Mouse (Mus musculus) kidney, postnatal 36 days (tissue): ENCODE results near the gene Hinfp.
"Not testable (repeated sequence)": the region's sequence is repeated elsewhere in the genome, so short reads cannot be mapped to it uniquely, and the experiment has no call there.

Source experiments
- DNase-seq, 2 experiments: peaks; one replicate each; pipeline ENCODE4 v3.0.0; 2021 to 2022; ENCODE audit warnings: mixed read lengths in 2 of 2

Gene Hinfp

DNA sequence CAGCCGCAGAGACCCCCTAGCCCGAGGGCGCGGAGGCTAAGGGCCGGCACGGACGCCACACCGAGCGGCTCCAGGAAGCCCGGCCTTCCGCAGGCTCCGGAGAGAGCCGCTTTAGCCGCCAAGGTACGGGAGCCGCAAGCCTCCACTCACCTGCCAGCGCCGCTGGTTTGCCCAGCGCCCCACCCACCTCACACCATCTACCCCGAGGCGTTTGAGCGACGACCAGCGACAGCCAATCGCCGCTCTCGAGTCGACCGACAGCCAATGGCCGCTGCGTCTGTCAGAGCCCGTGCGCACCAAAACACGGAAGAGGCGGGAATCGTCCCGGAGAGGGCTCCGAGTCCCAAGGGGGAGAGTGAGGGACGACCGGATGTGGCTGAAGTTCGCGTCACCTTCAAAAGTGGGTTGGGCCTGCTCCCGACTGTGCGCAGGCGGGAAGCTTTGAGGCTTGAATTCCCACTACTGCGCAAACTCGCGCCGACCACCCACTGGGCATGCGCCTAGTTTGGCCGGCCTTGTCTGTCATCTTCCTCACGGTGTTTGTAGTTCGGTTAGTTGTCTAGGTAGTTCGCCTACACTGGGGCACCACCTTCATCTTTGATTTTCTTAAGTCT lies at the start of gene Hinfp:
TSS of gene Hinfp (minus strand) at position 206 of the 614 bp plus-strand sequence.
- DNase-seq = peak; percentile 98 to 99

DNA sequence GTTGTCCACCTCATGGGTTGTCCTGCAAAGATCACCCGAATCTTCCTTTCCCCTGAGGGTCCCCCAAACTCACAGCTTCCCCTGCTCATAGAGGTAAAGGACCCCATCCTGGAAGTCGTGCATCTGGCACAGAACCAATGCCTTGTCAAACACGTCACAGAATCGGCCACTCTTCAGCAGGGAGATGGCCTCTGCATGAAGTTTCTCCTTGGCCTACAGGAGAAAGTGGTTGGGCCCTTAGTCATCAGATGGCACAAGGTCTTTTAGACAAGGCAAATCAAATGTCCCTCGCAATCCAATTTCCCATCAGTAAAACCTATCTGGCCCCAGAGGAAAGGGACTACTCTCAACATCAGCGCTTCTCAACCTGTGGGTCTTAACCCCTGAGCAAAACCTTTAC lies 47.7 kb upstream of the Hinfp start:
- DNase-seq = no peak

DNA sequence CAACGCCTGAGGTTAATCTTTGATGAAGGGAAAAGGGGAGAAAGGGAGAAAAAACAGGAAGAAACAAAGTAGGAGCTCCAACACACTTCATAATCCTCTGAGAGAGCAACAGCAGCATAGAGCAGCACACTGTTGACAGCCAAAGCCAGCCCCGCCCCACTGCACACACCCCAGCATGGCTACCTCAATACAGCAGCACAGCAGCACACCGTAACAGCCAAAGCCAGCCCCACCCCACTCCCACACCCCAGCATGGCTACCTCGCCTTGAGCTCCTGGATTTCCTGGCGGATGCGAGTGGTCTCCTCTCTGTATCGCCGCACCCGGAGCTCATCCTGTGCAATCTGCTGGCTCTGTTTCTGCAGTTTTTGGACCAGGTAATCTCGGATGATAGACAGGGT lies 46.9 kb upstream of the Hinfp start:
- no peak for DNase-seq

DNA sequence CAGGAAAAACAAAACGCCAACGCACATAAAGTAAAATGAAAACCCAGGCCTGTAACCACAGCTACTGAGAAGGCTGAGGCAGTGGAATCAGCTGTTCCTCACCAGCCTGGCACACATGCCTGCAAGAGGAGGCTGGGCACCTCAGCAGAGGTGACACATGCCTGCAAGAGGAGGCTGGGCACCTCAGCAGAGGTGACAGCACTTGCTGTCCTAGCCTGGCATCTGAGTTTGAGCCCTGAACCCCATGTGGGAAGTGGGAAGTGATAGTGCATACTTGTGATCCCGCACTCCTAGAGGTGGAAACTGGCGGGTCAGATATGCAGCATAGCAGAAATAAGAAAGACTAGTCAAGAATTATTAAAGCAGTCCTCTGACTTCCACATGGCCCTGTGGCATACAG lies 45.9 kb upstream of the Hinfp start:
- DNase-seq = no peak

DNA sequence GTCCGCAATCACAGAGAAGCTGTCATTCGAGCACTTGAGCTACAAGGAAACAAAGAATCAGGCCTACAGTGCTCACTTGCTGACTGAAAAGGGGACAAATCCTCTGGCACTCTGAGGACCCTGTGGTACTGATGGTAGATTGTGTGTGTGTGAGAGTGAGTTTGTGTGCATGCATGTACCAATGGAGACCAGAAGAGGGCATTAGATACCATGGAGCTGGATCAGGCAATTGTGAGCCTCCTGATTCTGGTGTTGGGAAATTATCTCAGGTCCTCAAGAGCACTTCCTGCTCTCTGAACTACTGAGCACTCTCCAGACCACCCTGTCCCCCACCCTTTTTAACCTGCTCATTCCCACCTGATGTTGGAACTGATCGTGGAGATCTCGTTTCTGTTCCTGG lies 43.1 kb upstream of the Hinfp start:
- no peak for DNase-seq

DNA sequence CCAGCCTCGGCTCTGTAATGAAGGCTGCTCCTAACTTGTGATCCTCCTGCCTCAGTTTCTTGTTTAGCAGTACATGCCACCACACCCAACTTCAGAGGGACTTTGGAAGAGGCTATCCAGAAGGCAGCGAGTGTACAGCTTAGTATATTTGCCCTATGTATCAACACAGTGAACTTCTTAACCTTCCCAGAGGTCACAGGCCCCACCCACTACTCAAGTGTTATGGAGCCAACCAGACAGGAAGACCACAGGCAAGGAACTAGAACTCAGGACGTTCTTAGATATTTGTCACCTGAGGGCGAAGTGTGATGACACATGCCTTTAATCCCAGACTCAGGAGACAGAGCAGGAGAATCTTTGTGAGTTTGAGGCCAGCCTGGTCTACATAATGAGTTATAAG lies 42.1 kb upstream of the Hinfp start:
- no peak for DNase-seq

DNA sequence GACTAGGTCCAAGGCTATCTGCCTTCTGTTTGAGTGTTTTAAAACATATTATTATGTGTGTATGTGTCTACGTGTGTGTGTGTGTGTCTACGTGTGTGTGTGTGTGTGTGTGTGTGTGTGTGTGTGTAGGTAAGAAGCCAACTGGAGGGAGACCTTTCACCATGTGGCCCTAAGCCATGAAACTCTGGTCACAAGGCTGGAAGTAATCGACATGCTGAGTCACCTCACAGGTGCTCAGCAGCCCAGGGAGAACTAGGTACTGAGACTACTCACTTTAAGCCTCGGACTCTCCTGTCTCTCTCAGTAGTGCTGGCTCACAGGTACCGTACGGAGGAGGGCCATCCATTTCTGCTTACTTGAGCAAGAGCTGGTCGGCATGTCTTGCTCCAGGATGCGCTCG lies 41.7 kb upstream of the Hinfp start:
- DNase-seq = peak in 1 of 2 experiments; percentile 32

DNA sequence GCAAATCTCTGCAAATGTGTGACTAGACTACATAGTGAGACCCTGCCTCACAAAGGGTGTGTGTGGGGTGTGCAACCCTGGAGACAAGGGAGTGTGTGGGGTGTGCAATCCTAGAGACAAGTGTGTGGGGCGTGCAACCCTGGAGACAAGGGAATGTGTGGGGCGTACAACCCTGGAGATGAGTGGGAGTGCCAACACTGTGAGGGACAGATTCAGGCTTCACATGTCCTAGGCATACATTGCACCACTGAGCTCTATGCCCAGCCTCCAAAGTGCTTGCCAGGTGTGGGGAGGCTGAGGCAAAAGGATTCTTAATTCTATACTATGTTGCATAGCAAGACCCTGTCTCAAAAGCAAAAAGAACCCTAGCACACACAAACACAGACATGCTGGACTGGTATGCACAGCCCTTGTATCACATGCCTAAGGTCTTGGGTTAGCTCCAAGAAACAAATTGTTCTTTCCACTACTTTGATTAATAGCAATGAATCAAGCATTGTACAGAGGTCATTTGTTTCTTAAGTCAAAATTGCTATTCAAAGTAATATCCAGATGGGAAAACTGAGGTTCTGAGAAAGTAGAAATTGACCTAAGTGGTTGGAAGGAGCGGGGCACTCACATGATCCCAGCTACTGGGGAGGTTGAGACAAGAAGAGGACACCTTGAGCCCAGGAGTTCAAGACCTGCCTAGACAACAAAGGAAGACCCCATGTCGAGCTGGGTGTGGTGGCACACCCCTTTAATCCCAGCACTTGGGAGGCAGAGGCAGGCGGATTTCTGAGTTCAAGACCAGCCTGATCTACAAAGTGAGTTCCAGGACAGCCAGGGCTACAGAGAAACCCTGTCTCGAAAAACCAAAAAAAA lies 40.3 kb upstream of the Hinfp start:
- peak in 1 of 2 experiments; percentile 25 for DNase-seq

DNA sequence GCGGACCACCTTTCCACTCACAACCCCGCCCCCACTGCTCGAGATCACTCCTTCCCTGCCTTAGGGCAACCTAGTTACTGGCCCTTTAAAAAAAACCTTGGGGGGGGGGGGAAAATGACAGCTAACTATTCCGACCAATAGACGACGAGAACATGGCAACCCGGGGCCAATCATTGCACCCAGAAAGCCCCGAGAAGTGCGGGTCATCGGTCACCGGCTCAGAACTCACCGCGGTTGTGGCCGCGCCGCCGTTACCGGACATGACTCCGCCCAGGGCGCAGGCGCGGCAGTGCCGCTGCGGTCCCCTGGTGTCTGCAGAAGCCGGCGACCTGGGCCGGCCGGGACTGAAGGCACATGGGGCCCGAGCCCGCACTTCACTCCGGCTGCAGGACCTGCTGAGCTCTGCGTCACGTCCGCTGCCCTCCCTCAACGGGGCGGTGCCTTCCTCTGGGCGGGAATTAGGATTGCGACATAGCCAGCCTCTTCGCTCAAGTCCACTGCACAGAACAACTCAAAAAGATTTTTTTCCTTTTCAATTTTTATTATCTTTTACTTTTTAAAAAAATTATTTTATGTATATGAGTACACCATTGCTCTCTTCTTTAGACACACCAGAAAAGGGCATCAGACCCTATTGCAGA lies 38.4 kb upstream of the Hinfp start, which contains the start of gene Hmbs:
TSS of gene Hmbs (minus strand) at position 448 of the 641 bp plus-strand sequence.
- peak; percentile 95 for DNase-seq

DNA sequence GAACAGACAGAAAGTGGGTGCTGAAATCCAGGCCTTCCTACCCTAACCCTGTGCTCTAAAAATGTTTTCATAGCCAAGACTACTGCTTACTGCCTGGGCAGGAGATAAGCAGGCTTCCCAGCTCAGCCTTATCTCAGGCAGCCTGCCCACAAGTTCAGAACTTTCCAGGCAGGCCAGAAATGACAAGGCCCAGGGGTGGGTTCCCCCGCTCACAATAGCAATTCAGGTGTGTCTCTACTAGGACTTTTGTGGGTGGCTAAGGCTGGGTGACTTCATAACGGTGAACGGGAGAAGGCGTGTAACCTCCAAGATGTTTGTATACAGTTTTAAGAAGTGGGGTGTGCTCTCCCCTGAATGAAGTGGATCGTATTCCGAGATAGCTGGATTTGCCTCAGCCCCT lies 37.8 kb upstream of the Hinfp start:
- DNase-seq = peak in 1 of 2 experiments; percentile 16

DNA sequence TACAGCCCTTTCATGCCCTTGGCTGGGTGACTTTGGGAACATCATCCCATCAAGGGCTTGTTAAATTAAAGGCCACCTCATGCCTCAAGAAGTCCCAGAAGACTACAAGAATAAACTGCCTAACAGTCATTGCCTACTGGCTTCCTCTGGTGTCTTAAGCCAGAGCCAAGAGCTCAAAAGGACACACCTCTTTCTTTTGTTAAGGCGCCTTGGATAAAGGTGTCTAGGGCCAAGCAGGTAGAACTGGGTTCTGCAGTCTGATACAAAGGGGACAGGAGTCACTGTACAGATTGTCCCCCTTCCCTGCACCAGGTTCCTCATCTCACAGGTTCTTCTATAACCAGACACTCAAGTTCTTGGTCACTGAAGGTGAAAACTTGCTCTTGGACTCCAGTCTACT lies 37.1 kb upstream of the Hinfp start:
- no peak for DNase-seq

DNA sequence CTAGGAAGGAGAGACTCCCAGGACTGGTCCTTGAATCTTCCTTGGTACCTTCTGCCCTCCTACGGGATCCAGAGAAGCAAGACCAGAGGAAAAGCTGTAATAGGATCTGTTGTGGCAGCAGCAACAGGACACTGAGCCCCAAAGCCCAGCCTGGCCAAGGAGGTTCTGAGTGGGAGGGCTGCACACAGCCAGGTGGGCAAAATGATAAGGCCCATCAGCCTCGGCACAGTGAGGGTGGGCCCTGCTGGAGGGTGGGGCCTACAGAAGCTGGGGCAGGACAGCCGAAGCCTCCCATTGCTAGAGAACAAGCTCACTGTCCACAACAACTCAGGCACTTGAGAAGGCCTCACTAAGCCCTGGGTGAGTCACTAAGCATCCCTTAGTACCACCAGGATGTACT lies 36.7 kb upstream of the Hinfp start:
- no peak for DNase-seq

DNA sequence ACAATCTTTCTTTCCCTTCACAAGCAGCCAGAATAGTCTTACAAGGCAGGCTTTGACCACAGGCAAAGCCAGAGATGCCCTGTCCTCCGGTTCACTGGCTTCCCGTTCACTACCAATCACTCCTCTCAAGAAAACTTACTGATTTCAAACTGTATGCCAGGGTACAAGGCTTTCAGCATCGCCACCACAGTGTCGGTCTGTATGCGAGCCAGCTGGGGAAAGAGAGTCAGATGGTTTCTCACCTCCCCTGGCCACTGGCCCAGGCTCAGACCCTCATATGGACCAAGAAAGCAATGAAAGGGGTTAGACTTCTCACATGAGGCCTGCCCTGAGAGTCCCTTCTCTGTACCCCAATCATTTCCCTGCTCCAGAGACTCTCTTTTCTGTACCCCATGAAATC lies 36.0 kb upstream of the Hinfp start:
- no peak for DNase-seq

DNA sequence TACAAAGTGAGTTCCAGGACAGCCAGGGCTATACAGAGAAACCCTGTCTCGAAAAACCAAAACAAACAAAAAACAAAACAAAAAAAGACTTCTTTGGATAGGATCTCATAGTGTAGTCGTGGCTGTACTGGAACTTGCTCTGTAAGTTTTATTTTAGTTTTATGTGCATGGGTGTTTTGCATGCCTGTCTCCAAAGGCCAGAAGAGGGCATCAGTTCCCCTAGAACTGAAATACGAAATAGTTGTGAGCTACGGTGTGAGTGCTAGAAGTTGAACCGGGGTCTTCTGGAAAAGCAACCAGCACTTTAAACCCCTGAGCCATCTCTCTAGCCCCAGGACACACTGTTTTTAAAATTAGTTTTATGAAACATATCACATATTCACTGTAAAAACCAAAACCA lies 33.1 kb upstream of the Hinfp start:
- no peak for DNase-seq

DNA sequence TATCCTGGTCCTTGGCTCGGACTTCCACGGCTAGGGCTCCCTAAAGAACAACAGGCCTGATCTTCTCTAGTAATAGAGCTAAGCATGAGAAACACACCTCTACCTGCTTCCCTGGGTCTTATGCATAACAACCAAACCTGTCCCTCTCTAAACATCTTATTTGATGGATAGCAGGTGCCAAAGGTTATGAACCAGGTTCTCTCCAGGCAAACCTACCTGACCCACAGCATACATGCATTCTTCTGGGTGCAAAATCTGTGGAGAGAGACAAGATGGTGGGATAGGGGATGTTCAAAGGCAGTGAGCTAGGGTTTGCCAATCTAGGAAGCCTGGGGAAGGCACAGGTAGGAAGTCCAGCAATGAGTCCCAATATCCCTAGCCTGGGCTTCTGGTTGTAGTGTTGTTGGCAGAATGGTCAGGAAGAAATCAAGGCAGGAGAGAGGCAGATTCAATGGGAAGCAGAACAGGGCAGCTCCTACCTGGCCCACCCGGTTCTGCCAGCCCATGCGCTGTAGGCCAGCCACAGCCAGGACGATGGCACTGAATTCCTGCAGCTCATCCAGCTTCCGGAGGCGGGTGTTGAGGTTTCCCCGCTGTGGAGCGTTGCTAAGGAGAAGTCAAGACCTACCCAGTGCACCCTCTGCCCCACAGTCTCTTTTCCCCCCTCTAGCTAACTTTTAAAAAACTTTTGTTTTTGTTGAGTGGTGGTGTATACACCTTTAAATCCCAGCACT lies 32.1 kb upstream of the Hinfp start:
- no peak for DNase-seq

DNA sequence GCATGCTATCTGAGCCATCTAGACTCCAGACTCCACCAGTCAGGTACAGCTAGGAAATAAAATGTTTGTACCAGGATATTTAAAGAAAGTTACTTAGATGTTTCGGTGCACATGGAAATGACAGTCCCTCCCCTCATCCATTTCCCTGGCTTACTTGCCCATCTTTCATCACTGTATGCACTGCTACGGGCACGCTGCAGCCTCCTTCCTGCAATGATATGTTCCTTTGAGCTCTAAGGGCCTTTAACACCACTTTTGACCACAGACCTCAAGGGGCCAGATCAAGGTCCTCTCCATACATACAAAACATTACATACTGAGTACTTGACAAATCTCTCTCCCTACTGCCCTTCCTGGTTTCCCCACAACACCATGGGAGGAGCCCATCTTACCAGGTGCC lies 31.5 kb upstream of the Hinfp start:
- no peak for DNase-seq

DNA sequence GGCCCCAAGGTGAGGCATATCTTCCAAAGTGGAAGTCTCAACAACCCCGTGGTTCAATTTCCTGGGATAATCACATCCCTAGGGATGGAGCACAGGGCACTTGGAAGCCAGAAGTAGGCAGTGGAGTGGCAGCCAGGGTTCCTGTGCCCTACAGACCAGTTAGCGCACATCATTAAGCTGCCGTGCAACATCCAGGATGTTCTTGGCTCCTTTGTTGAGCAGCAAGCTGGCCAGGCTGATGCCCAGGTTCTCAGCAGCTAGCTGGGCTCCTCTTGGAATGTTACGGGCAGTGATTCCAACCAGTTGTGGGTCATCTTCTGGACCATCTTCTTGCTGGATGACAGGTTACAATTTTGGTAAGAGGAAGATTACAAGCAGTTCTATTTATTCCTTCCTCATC lies 31.0 kb upstream of the Hinfp start:
- not testable (repeated sequence) for DNase-seq

DNA sequence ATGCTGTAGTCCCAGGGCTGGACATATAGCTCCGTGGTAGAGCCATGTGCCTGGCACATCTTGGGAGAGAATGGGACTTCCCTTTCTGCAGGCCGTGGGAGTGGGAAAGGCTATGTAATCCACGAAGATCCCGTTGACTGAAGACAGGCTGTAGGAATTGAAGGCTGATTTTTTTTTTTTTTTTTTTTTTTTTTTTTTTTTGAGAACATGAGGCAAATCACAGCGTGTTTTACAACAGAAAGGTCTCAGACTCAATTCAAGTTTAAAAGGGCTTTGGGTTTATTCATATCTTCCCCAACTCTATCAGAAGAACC lies 30.6 kb upstream of the Hinfp start:
- no peak for DNase-seq

DNA sequence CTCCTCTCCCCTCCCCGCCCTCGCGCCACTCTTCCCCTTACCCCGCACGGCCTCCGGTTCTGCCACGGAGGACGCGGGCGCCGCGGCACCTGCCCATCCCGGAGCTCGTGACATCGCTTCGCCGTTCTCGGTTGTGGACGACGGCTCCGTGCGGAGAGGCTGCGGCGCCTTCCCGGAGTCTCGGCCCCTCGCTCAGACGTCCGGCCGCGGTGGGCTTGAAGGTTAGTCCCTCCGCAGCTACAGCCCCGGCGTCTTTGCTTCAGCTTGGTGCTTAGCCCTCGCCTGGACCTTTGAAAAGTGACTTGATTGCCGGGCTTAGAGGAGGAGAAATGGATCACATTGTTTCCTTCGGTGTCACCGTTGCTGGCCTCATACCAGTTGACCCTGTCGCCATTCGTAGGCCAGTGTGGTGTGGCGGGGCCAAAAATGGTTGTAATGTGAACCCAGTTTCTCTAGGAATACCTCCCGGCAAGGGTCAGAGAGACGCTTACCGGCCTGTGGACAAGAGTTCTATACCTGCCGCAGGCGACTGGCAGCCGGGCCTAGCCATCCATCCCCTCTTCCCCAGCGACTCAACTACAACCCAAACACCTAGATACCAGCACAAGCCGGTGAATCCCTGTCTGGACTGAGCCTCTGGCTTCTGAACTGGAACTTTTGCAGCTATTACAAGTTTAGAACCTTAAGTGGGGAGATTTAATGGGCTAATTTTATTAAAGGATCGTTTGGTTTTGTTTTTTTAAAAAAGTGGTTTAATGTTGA lies 30.0 kb upstream of the Hinfp start:
- peak; percentile 37 to 46 for DNase-seq

DNA sequence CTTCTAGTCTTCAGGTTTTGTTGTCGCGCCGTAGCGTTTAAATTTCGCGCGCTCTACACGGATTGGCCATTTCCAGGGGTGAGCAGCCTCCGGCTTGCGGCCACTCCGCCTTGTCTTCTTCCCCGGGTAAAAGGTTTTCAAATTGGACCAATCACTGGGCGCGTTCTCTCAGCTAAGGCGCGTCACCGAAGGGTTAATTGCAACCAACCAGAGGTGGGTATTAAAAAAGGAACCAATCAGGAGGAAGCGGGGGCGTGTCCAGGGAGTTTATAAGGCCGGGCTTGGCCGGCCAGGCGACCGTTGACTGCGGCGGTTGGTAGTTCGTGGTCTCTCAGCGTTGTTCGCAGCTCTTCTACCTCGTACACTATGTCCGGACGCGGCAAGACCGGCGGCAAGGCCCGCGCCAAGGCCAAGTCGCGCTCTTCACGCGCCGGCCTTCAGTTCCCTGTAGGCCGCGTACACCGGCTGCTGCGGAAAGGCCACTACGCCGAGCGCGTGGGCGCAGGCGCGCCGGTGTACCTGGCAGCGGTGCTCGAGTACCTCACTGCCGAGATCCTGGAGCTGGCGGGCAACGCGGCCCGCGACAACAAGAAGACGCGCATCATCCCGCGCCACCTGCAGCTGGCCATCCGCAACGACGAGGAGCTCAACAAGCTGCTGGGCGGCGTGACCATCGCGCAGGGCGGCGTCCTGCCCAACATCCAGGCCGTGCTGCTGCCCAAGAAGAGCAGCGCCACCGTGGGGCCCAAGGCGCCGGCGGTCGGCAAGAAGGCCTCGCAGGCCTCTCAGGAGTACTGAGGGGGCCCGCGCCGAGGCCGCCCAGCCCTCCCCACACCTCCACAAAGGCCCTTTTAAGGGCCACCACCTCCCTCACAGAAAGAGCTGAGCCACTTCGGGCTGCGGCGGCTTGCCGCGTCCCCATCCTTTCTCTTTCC lies 29.2 kb upstream of the Hinfp start, which contains the start of gene H2afx:
TSS of gene H2afx (plus strand) at position 299 of the 935 bp plus-strand sequence.
- DNase-seq = peak; percentile 97 to 100

DNA sequence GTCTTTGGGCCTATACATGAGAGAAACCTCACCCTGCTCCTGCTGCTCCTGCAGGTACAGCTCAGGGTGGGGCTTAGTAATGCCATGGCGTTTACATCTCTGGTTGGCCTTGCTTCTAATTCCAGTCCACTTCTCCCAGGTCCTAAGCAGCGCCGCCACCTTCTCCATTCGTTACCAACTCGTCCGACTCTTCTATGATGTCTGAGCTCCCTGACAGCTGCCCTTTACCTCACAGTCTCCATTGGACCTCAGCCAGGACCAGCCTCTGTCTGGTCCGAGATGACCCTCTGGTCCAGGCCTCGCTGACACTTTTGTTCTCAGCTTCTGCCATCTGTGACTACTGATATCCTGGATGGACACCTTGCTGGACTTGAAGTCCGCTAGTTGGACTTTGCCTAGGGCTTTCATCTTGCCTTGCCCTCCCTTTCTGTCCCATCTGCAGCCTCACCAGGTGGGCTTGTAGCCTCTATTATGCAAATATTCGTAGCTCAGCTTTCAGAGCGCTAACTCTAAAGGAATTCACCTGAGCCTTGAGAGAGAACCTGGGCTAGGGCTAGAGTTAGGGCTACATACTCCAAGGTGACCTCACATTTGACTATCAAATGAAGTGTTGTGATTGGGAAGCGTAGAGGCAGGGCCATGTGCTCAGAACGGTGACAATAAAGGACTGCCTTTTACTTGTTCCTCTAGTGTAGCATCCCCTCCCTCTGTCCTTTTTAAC lies 27.6 kb upstream of the Hinfp start:
- DNase-seq = no peak
